Mouse (Mus musculus): ENCODE data around the gene Zfp365.

- TF ChIP-seq CTCF (IDR thresholded peaks at IDR 0.05; ENCODE audit: low read depth, low read length) = no peak
- TF ChIP-seq GATA1 (IDR thresholded peaks at IDR 0.05; ENCODE audit: borderline replicate concordance, low read length) = no peak
- no peak for TF ChIP-seq POLR2AphosphoS5 (IDR thresholded peaks at IDR 0.05; ENCODE audit: insufficient replicate concordance, low read depth, low read length)
- no peak for TF ChIP-seq TAL1 (conservative IDR thresholded peaks at IDR 0.05; ENCODE audit: low read depth, low read length)
- TF ChIP-seq GATA2 (IDR thresholded peaks at IDR 0.05; ENCODE audit: borderline replicate concordance, low read depth, low read length) = no peak
Observed at GRCm38 (mm10) chr10:67950059-67950748, 37.7 kb upstream of the Zfp365 start.
